Mouse (Mus musculus) ES-E14 (cell line): ENCODE measurements around the gene Folh1. TPM values are rescaled to one million over a fixed set of nuclear protein-coding genes. Genes with fewer than 3 reads are reported as not detected.
"Not testable (repeated sequence)": the region's sequence is repeated elsewhere in the genome, so short reads cannot be mapped to it uniquely, and the experiment has no call there.

Experiments used
- DNase-seq: peaks from one replicate; pipeline ENCODE4 v3.0.0-alpha.2; 2013; ENCODE audit warnings: low read depth, low spot score
- H3K27ac ChIP-seq: 2 replicates; pipeline ENCODE4 v1.5.1; 2012; ENCODE audit warnings: low read depth, mild to moderate bottlenecking, low read length, moderate library complexity, mixed read lengths; ENCODE audit not compliant: poor library complexity, insufficient read depth, severe bottlenecking
- H3K36me3 ChIP-seq: 2 replicates; pipeline ENCODE4 v1.6.1; 2012; ENCODE audit warnings: mild to moderate bottlenecking, low read length, moderate library complexity, mixed read lengths; ENCODE audit not compliant: control insufficient read depth, poor library complexity, insufficient read depth, severe bottlenecking
- H3K4me1 ChIP-seq, 2 experiments: fragments of 150-350 bp in 1 of 2; sonication (generic) in 1 of 2; 2 replicates each; pipeline ENCODE4 v1.6.1; 2012; ENCODE audit warnings: low read length in 2 of 2, mild to moderate bottlenecking in 1 of 2, mixed read lengths in 1 of 2; ENCODE audit not compliant: control insufficient read depth in 2 of 2, insufficient read depth in 2 of 2, poor library complexity in 1 of 2
- H3K4me3 ChIP-seq, 2 experiments: fragments of 150-350 bp in 1 of 2; sonication (generic) in 1 of 2; 2 replicates each; pipeline ENCODE4 v1.5.1; 2012; ENCODE audit warnings: low read length in 2 of 2, low read depth in 1 of 2, mild to moderate bottlenecking in 1 of 2, mixed read lengths in 1 of 2; ENCODE audit not compliant: insufficient read depth in 1 of 2, poor library complexity in 1 of 2, severe bottlenecking in 1 of 2
- H3K9ac ChIP-seq: 2 replicates; pipeline ENCODE4 v1.6.1; 2012; ENCODE audit warnings: low read depth, mild to moderate bottlenecking, low read length, mixed read lengths; ENCODE audit not compliant: poor library complexity, insufficient read depth, severe bottlenecking
- H3K9me3 ChIP-seq: fragments of 150-350 bp; sonication (generic); 2 replicates; pipeline ENCODE4 v1.6.1; 2012; ENCODE audit warnings: low read depth, mild to moderate bottlenecking, low read length; ENCODE audit not compliant: control insufficient read depth, insufficient read depth
- CHD2 ChIP-seq: IDR thresholded peaks from 2 replicates; pipeline ENCODE4 v1.6.1; 2014; ENCODE audit warnings: mild to moderate bottlenecking, low read depth, low read length, inconsistent platforms
- HCFC1 ChIP-seq: IDR thresholded peaks from 2 replicates; pipeline ENCODE4 v1.6.1; 2012; ENCODE audit warnings: low read length, inconsistent platforms, borderline replicate concordance; ENCODE audit not compliant: insufficient read depth
- MAFK ChIP-seq: IDR thresholded peaks from 2 replicates; pipeline ENCODE4 v1.6.1; 2014; ENCODE audit warnings: mild to moderate bottlenecking, low read depth, low read length, inconsistent platforms; ENCODE audit not compliant: insufficient read depth
- ZC3H11A ChIP-seq: IDR thresholded peaks from 2 replicates; pipeline ENCODE4 v1.6.1; 2012; ENCODE audit warnings: low read depth, mild to moderate bottlenecking, inconsistent platforms, low read length, borderline replicate concordance
- ZNF384 ChIP-seq: IDR thresholded peaks from 2 replicates; pipeline ENCODE4 v1.6.1; 2012; ENCODE audit warnings: low read depth, low read length, inconsistent platforms
- in situ Hi-C, 2 experiments: fragments of 600-800 bp; cut with MboI; formaldehyde crosslinking; loops; one replicate each; pipeline ENCODE4 v1.15.1; 2025; ENCODE audit warnings: low sequenced_read_pairs in 2 of 2, inconsistent platforms in 1 of 2; ENCODE audit not compliant: unreplicated experiment in 2 of 2
- total RNA-seq: library from RNA; depleted of rRNA; stranded (reverse); fragments of 300-350 nt; gene quantifications from 2 replicates; pipeline ENCODE4 v1.2.3, GENCODE M21; 2012; rRNA removed

The Folh1 gene
- total RNA-seq, result 0.45 and 0.69 TPM in 2 replicates

GRCm38 (mm10) chr7:86775617-86776325 lies at the start of gene Folh1:
Folh1 (minus strand) TSS chr7:86775943.
- H3K9me3 ChIP-seq, result no peaks in the 10 kb centered on the region
- TF ChIP-seq ZNF384 (no peak), CHD2 (no peak), HCFC1 (no peak), MAFK (no peak), ZC3H11A (no peak)
- H3K36me3 ChIP-seq, result no peaks in the 10 kb centered on the region
- peak within 1 kb of the TSS; percentile 38 to 47 for H3K4me3 ChIP-seq
- in situ Hi-C loops, result no loop called here
- DNase-seq, result peak; percentile 22
- no peaks in the 10 kb centered on the region for H3K4me1 ChIP-seq
- no peak within 1 kb of the TSS for H3K27ac ChIP-seq
- no peak within 1 kb of the TSS for H3K9ac ChIP-seq

- Histone ChIP-seq H3K4me1 (no peaks in the 10 kb centered on the region), H3K27ac (no peak overlapping the region), H3K9ac (no peak overlapping the region), H3K9me3 (no peaks in the 10 kb centered on the region), H3K36me3 (no peaks in the 10 kb centered on the region), H3K4me3 (no peak overlapping the region)
- DNase-seq, result peak; percentile 26
- in situ Hi-C loops, result no loop called here
- TF ChIP-seq CHD2 (no peak), MAFK (no peak), HCFC1 (no peak), ZC3H11A (no peak), ZNF384 (no peak)
Observed at GRCm38 (mm10) chr7:86816466-86816865, 40.7 kb upstream of the Folh1 start.

DNA sequence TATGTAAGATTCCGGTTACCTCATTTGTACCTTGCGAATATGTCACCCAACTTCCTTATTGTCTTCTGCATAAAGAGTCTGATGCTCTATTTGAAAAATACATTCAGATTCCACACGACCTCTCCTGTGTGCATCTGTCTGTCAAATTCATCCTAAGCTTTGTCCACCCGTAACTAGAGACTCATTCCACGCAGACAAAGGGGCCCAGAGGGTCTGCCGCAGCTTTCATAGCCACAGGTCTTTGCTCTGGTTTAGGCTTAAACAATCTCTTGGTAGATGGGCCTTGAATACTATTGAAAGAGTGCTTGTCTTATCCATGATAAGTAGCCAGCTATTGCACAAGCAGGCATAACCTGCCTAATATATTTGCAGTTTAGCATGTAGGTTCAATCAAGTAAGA lies 40.0 kb upstream of the Folh1 start:
- in situ Hi-C loops, H3K36me3 ChIP-seq, H3K9me3 ChIP-seq, DNase-seq, H3K27ac ChIP-seq, H3K4me1 ChIP-seq, H3K9ac ChIP-seq, H3K4me3 ChIP-seq: not testable (repeated sequence)

DNA sequence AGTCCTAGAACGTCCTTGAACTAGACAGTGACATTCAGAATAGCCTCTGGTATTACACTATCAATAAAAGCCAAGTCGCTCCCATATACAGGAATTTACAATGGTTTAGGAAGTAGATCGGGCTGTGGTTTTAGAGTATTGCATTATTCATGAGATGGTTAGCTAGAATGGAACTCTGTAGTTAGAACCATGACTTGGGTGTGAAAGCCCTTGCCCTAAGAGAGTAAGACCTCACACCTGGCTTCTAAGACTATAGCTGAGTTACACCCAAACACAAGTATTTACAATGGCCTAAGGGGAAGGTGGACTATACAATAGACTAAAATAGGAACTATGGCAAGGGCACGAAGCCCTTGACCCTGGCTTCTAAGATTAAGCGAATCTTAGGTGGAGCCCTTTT lies 39.5 kb upstream of the Folh1 start:
- H3K4me1 ChIP-seq, in situ Hi-C loops, H3K36me3 ChIP-seq, DNase-seq, H3K4me3 ChIP-seq, H3K9me3 ChIP-seq, H3K9ac ChIP-seq, H3K27ac ChIP-seq: not testable (repeated sequence)

DNA sequence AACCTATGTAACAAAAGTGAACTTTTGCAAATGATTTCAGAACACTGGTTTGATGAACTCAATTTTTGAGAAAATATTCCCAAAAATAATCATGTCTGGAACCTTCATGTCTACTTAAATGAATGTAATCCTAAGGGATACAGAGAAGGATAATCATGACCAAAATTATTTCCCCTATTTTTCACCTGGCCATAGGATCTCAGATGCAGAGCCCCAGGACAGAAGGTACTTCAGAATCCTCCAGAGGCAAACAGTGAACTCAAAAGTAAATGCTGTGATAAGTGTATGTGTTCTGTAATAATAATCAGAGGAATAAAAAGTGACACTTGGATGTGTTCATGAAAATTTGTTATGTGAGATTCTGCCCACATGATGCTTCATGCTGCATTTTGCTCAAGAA lies 19.0 kb upstream of the Folh1 start, which contains the start of gene Vmn2r77:
Gene Vmn2r77 (plus strand): TSS at position 301 of the 400 bp plus-strand sequence.
- Histone ChIP-seq H3K27ac (no peak within 1 kb of the TSS), H3K9me3 (no peaks in the 10 kb centered on the region), H3K36me3 (no peaks in the 10 kb centered on the region), H3K4me3 (no peak within 1 kb of the TSS), H3K9ac (no peak within 1 kb of the TSS), H3K4me1 (no peaks in the 10 kb centered on the region)
- in situ Hi-C loops, result no loop called here
- no peak for TF ChIP-seq ZC3H11A
- TF ChIP-seq MAFK, result no peak
- no peak for TF ChIP-seq HCFC1
- no peak for TF ChIP-seq ZNF384
- no peak for TF ChIP-seq CHD2
- DNase-seq, result no peak
